Mouse (Mus musculus): ENCODE results near the gene Dhrs2. TPM values are rescaled to one million over a fixed set of nuclear protein-coding genes. Genes with fewer than 3 reads are reported as not detected.

Dhrs2 gene
- not detected for total RNA-seq (2023)

GRCm38 (mm10) chr14:55221707-55222106 lies at the start of gene Dhrs2:
Dhrs2 (plus strand) TSS chr14:55222007.

Other genes starting within 250 kb of the Dhrs2 start
- not detected for gene Gm17428, start 245.1 kb upstream of the Dhrs2 start, total RNA-seq (2023)
- gene Myh7, start 227.4 kb upstream of the Dhrs2 start, total RNA-seq (2023): not detected
- 10 to 100 TPM; 77.2 to 85.3 TPM for gene Ngdn, start 206.6 kb upstream of the Dhrs2 start, total RNA-seq (2023)
- gene Zfhx2, start 129.7 kb upstream of the Dhrs2 start, total RNA-seq (2023): 10 to 100 TPM; 17.6 to 21.4 TPM
- gene Thtpa, start 127.2 kb upstream of the Dhrs2 start, total RNA-seq (2023): 1 to 10 TPM; 5.4 to 8.8 TPM
- gene Ap1g2, start 115.4 kb upstream of the Dhrs2 start, total RNA-seq (2023): 100 to 1,000 TPM; 121 to 163 TPM
- gene Jph4, start 105.1 kb upstream of the Dhrs2 start, total RNA-seq (2023): not detected

Data from B cell, adult 67 days (primary cell).